Mouse (Mus musculus) erythroid progenitor cell, adult 5-6 weeks (primary cell): ENCODE results near the gene Tubgcp2. TPM values are rescaled to one million over a fixed set of nuclear protein-coding genes. Genes with fewer than 3 reads are reported as not detected.
A peak's percentile ranks its signal among the peaks of the same experiment; 100 is the strongest.

Experiments
- ATAC-seq: replicated peaks from 2 replicates; pipeline ENCODE4 v1.8.0; 2016; ENCODE audit warnings: moderate number of reproducible peaks, mild to moderate bottlenecking, moderate TSS enrichment, inconsistent platforms; ENCODE audit not compliant: poor library complexity, low FRiP score, severe bottlenecking
- total RNA-seq, 2 experiments: library from RNA; stranded (forward) in 1 of 2; stranded (reverse) in 1 of 2; fragments of 150-400 nt in 1 of 2; fragments of 186-747, 209-891 nt in 1 of 2; gene quantifications; 2 replicates each; pipeline versions ENCODE4 v1.2.3 to v1.2.4; 2015 to 2017; ENCODE audit warnings: low replicate concordance in 2 of 2

Tubgcp2 gene
- total RNA-seq (2015; ENCODE audit: low replicate concordance), result 18.0 and 24.1 TPM in 2 replicates
- 26.9 and 48.3 TPM in 2 replicates for total RNA-seq (2017; ENCODE audit: low replicate concordance)

GRCm38 (mm10) chr7:140036281-140037170, at the start of gene Tubgcp2, which contains the start of gene Zfp511:
Tubgcp2 (minus strand) TSS chr7:140036669.
Zfp511 (plus strand) TSS chr7:140036391.
- peak; percentile 91 for ATAC-seq

- ATAC-seq, result no peak
Measured at GRCm38 (mm10) chr7:140082242-140082678, 45.8 kb upstream of the Tubgcp2 start, which contains the start of gene Caly. Caly (minus strand) TSS chr7:140082548.

DNA sequence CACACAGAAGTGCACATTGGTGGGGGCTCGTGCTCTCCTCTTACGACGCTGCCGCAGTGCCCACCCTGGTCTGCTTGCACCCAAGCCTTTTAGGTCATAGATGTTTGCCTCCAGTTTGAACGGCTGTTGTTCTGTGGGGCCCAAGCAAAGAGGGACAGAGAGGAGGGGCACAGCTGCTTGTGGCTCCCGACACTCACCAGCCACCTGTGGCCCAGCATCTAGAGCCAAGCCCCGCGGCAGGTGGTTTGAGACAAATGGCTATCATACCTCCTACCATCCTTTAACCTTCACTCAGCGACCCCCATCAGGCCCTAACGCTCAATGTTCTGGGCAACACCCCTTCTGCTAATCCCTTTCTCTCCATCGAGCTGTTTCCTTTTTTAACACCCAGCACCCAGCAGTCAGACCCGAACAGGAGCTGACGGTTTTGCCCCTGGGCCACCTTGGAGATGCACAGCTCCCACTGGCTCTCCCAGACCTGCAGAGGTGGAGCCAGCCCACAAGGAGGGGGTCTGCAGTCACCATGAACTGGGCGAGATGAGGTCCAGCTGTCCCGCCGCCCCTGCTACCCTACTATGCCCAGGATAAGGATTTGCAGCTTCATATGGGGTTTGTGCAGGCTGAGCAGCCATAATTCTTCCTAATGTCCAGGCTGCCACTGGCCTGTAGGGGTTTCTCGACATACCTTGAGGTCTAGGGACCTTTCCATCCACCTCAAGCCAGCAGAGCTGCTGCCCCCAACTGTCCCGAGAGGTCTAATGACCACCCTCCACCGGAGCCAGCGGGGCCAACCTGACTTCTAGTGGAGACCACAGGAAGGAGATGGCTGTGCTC, 45.2 kb upstream of the Tubgcp2 start:
- ATAC-seq, result no peak

DNA sequence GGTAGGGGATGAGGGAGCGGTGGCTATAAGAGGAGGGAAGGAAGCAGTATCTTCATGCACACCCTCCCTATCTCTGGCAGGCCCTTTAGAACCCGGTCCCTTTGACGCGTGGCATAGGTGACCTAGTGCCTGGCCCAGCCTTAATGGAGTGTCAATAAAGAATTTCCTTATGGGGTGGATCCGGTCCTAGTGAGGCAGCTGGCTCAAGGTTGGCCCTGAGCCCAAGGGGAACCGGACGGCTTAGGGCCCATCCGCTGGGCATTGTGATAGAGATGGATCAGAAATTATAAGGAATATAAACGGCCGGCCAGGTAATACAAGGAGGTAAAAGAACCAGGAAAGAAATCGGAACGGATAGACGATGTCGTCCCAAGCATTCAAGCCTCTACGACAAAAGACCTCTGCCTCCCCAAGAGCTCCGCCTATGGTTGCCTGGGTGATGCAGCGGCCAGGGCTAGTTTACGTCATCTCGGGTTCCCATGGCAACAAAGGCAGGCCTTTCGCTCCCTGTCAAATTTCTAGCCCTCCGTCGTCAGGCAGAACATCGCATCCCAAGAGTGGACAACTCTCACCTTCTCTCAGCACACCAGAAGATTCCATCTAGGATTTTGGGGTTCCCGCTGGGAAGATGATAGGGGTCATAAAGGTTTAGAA, 44.2 kb upstream of the Tubgcp2 start:
- no peak for ATAC-seq

DNA sequence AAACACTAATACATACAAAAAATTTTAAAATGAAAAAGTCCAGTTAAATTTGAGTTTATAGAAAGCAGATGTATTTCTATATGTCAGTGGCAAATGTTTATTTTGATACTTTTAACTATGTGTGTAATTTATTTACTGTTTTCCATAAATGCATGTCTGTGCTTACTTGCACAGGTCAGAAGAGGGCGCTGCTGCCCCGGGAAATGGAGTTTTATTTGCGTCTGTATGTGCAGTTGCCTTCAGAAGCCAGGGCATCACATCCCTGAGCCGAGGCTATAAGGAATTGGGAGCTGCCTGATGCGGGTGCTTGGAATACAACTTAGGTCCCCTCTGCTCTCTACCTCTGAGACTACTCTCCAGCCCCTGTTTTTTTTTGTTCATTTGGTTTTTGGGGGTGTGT, 42.2 kb upstream of the Tubgcp2 start:
- ATAC-seq, result no peak

- ATAC-seq, result no peak
Measured at GRCm38 (mm10) chr7:140077698-140078097, 41.2 kb upstream of the Tubgcp2 start.

DNA sequence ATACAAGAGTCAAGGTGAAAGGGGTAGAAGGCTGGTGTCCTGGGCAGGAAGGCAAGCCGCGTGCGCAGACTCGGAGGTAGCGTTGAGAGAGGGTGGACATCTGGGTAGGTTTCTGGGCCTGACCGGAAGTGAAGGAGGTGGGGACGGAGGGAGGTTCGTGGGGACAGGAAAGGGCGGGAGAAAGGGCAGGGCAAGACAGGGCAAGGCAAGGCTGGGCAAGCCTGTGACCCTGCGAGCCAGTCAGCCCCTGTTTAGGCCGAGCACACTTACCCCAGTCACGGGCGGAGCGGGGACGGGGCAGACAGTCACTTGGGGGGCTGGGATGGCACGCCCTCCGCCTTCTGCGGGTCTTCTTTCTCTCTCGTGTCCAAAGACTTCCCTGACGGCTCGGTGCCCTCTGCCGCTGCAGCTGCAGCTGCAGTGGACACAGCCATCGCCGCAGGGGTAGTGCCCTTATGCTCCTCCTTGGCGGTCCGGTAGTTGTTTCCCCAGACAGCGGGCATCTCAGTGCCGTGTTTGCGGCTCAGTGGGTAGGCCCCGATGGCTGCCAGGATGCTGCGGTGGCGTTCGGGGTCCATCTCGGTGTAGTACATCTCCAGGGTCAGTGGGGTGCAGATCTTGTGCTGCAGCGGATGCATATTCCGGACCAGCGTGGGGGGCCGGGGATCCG, 33.7 kb upstream of the Tubgcp2 start:
- ATAC-seq, result peak; percentile 40

GRCm38 (mm10) chr7:140067397-140067796, 30.9 kb upstream of the Tubgcp2 start:
- ATAC-seq, result no peak

DNA sequence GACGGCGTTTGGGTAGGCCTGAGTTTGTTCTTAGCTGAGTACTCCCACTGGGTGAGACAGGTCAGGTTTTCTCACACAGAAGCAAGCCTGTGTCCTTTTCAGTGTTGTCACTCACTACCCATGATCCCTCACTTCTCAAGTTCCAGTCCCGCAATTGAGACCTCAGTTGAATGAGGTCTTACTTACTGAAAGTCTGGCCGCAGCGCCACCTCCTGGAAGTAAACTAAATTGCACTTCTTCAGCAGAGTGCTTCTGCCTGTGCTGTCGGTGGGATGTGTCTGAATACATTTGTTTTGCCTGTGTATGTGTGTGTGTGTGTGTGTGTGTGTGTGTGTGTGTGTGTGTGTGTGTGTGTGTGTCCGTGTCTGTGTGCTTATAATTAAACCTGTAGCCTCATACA, 26.6 kb upstream of the Tubgcp2 start:
- ATAC-seq, result no peak

DNA sequence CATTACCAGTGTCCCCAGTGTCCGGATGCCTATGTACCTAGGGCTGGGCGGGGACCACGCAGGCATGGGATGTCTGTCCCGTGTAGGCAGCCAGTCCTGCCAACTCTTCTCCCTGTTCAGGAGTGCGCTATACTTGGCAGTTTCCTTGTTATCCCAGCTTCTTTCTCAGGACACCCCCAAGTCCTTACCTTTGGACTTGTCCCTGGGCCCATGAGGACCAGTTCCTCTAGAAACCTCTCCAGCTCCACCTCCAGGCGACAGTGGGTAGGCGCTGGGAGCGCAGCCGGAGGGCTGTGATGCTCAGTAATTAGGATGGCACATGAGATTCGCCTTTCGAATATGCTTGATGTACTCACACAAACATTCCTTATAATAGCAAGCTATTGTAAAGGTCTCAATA, 25.8 kb upstream of the Tubgcp2 start:
- no peak for ATAC-seq

DNA sequence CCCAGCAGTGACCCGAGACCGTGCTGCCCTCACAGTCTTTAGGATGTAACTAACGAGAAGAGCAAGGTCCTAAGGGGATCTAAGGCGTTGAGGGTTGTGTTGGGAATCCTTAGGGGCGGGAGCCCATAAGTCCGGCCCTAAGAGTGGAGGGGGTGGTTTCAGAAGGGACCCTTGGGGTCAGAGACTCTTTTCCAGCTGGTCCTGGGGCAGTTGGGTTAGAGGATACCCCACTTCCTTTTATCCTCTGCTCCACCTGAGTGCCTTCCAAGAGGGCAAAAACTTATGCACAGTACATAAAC, 25.3 kb upstream of the Tubgcp2 start:
- no peak for ATAC-seq

DNA sequence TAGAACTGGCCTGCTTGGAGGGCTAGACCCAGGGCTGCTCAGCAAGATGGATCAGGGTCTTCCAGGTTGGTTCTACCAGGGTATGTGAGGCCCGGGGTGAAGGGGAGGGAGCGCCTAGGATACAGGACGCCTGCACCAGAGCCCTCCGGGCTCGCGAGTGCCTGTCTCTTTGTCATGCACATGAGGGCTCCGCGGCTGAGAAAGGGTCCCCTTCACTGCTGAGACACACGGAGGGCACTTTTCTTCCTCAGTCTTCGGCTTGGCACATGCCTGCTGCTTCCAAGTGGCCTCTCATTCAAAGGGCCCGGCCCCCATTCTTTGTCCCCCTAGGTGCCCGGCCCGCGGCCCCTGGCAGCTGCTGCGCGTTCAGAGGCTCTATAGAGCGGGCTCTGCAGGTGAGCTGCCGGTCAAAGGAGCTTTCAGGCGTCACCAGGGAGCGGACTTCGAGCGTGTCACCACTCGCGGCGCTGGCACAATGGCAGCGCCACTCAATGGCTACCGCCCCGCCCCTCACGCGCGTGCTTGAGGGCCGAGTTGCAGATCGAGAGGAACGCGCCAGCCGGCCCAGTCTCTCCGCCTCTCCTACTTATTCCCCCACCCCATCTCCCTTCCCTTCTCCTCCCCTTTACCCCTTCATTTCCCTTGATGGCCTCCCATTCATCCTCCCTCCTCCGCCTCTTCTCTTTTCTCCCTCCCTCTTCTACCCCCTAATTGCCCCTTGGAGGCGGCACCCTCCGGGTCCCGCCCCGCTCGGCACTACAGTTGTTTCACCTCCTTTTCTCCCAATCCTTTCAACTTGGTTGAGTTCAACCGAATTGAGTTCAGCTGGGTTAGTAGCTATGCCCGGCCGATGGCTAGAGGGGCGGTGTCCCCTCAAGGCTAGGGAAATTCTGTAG, 24.7 kb upstream of the Tubgcp2 start:
- ATAC-seq, result no peak

DNA sequence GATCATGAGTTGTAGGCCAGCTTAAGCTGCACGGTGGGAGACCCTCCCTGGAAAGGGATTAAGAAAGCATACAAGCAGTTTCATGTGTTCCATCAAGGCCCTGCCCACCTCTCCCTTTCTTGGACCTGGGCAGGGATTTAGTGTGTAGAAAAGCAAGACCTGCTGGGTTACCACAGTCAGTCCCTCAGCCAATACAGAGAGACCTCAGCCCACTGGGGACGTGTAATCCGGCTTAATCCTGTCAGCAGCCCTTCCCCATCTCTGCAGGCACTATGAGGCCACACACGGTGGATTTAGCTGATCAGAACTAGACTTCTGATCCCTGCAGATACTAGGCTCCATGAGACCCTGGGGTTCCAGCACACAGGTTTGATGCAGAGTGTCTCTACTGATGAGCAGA, 23.1 kb upstream of the Tubgcp2 start:
- ATAC-seq, result no peak

DNA sequence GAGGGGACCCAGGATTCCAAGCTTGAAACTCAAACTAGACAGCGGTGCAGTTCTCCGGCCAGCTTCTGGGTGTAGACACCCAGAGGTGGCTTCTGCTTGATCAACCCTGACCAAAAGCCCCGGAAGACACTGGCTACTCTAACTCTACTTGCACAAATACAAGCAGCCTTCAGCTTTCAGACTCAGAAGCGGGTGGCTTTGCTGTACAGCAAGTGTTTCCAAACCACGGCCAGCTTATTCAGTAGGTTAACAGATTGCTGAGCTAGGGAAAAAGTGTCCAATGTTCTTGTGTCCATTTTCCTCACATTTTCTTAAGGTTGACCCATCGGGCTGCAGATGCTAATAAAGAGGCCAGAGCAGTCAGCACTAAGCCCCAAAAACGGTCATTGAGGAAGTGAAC, 22.1 kb upstream of the Tubgcp2 start:
- no peak for ATAC-seq

DNA sequence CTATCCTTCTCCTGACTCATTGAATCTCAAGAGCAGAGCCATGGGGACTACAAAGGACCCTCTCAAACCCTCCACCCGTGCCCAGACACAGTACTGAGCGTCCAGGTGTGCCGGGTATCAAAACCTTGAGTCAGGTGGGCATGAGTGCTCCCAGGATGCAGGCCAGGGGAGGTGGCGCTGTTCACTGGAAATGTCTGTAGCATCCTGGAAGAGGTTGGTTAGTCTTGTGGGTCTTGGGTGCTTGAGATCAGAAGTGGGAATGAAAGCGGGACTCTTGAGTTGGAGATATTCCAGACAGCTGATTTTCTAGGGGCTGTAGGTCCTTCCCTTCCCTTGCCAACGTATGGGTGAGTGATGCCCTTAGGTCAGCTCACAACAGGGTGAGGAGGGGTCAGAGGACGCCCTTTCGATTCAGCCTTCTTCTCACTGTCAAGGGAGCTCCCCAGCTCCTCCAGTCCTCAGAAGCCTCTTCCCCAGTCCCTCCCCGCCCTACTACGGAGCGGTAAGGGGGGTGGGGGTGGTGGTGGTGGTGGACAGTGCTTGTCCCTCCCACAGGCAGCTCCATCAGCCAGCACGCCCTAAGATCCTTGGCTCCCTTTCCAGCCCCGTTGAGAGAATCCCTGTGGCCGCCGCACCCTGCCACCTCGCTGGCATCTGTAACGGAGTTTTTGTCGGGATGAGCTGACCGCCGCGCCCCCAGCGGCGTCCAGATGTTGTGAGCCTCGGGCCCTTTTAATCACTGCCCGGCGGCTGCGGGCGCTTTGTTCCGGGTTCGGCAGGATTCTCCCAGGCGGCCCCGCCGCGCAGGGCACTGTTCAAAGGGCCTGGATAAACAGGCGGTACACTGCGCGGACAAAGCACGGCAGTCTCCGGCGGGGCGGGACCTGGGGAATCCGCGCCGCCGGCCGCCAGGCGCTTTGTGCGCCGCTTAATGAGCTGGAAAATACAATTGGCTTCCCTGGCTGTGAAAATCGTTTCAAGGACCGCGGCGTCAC, 21.2 kb upstream of the Tubgcp2 start:
- ATAC-seq, result no peak

- no peak for ATAC-seq
Measured at GRCm38 (mm10) chr7:140054124-140054523, 17.7 kb upstream of the Tubgcp2 start.

DNA sequence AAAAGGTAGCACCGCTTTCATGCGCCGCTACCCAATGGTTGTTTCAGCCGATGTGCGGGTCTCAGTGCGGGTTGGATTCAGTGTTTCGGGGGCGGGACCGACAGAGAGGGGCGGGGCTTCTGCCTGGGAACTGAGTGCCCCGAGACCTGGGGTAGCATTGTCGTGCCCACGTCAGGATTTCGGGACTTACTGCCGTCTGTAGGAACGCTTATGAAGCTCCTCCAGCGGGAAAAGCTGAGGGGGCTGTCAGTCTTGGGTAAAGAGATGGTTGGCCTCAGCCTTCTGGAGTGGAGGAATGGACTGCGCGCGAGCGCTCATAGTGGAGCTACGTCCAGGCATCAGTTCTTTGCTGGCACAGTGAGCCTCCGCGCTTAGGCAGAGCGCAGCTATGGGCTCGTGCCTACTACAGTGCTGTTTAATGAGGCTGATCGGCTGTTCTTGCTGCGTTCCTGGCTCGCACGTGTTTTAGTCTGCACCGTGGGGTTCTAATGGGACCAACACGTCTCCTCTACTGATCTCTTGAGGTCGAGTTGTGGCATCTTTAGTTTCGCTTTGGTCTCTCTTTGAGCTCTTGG, 12.7 kb upstream of the Tubgcp2 start:
- no peak for ATAC-seq
